Mouse (Mus musculus): ENCODE data around the gene Kif21a. TPM values are rescaled to one million over a fixed set of nuclear protein-coding genes. Genes with fewer than 3 reads are reported as not detected.

Gene Kif21a
- polyA plus RNA-seq (2017; shearing (Covaris generic)): 0.06 TPM

DNA sequence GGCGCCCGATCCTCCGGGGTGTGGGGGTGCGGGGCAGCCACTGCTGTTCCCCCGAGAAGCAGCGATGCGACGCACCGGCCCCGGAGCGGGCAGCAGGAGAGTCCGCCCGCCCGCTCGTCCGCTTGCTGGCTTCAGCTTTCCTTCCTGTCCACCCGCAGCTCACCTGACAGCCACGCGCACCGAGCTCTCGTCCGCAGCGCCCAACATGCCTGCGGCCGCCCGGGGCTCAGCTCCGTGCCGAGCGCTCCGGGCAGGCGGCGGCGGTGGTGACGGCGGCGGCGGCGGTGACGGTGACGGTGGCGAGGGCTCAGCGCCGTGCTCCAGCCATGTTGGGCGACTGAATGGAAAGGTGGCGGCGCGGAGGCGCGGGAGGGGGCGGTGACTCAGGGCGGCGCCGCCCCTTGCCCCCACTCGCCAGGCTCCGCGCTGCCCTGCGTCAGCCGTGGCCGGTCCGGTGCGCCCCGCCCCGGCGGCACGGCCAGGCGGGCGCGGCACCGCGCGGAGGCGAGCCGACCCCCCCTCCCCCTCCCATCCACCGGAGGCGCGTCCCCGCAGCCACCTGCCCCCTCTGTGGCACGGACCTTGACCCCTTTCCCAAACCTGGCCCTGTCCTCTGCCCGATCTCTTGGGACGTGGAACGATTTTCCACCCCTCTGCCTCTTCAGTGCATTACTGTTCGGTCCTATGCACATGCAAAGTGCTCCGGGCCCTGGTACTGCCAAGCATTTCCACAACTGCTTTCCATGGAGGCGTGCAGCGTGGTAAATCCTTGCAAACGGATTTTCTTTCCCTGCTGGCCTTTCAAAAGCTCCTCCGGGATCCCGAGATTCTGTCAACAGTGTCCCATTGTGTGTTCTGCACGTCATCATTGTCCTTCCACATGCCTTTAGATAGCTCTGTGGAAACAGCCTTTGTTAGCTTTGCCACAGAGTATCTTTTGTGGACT is at the start of gene Kif21a:
Gene Kif21a, minus strand, starts transcription at position 453 of the 946 bp plus-strand sequence.

Other genes starting within 250 kb of the Kif21a start
- 0.39 TPM for gene Abcd2, start 141.9 kb upstream of the Kif21a start, polyA plus RNA-seq (2017; shearing (Covaris generic))
- gene CN725425, start 149.5 kb upstream of the Kif21a start, polyA plus RNA-seq (2017; shearing (Covaris generic)): not detected

All from naive thymus-derived CD4-positive, alpha-beta T cell, adult 5 months (primary cell).